Mouse (Mus musculus): Measurements from ENCODE around the gene Gm2832. TPM values are rescaled to one million over a fixed set of nuclear protein-coding genes. Genes with fewer than 3 reads are reported as not detected.
"Not testable (repeated sequence)": the region's sequence is repeated elsewhere in the genome, so short reads cannot be mapped to it uniquely, and the experiment has no call there.

Gm2832 gene
- 0.09 and 0.19 TPM in 2 replicates for polyA plus RNA-seq (2016; fragmentation: Nextera tagmentation; extraction: Ambion mirVana)

DNA sequence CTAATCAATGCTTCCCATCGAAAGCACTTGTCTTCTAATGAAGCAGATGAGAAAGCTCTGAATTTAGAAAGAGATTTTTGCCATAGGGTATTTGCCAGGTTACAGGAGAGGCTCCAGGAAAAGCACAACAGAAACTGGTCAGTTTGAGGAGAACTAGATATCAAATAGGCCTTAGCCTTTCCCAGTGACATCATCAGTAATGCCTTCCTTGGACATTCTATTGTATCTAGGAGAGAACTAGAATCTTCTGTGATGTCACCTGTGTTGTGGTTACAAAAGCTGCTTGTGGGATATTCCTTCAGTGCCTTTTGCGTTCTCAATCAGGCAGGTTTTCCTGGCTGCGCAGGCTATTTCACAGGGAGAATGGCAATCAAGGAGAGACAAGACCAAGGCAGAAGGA, at the start of gene Gm2832:
TSS of gene Gm2832 (plus strand) at position 301 of the 400 bp plus-strand sequence.
- not testable (repeated sequence) for H3K4me1 ChIP-seq; H3K9me3 ChIP-seq; H3K27me3 ChIP-seq (replicated peaks; ENCODE audit: low read depth, poor library complexity, severe bottlenecking); H3K4me3 ChIP-seq; H3K36me3 ChIP-seq (replicated peaks); DNase-seq (ENCODE audit: low spot score); H3K27ac ChIP-seq (replicated peaks)
- WGBS = 87% methylated on average over 2 of the region's 3 CpGs

DNA sequence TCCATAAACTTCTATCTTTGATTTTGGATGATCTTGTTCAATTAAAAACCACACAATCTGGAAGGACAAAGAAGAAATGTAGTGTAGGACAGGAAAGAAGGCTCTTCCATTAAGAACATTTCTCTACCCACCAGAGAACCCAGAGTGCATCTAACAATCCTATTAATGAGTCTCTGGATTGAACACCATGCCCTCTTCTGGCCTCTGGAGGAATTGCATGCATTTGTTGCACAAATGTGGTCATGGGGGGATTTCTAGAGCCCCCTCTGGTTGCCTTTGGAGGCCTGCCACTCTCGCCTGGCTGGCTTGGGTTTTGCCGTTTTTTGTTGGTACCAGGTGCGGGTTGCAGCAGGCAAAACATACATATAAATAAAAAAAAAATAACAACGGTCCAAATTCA, 15.3 kb upstream of the Gm2832 start:
- WGBS = 39% methylated on average over 4 of the region's 4 CpGs
- H3K9me3 ChIP-seq; H3K27me3 ChIP-seq (replicated peaks; ENCODE audit: low read depth, poor library complexity, severe bottlenecking): not testable (repeated sequence)

DNA sequence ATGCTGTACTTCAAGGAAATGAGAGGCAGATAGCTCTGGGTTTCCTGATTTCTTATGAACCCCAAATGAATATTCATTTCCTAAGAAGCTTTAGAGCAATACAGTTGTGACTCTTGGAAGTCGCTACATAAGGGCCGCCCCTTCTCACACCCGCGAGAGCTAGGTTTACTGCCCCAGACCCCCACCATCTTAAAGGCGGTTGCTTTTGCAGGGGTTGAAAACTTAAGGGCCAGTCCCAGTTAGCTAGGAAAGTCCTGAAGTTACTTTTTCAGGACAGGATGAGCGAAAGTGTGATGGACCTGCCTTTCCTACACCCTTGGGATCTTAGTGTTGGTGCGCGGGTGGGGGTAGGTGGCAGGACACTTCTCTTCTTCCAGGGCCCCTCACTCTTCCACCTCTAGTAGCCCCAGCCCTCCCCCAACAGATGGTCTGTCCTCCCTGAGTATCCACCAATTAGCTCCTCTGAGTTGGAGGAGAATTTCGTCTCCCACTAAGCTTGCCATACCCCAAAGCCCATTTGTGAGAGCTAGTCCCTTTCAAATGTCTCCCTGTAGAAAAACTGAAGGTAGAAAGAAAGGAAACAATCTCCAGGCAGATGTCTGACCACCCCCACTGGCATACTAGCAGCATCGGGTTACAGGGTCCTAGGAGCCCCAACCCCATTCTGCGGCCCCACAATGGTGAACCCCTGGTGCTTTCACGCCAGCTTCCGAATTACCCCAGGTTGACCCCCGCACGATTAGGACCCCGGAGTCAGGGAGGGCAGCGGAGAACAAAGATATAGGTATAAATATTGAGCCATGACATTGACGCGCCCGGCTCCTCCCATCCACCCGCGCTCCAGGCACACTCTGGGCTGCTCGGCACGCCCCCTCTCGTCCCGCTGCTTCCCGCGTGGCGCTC, 14.5 kb upstream of the Gm2832 start:
- H3K4me3 ChIP-seq = peak overlapping the region; percentile 47

More for the DNA sequence above, 15.3 kb upstream of the Gm2832 start:
- not testable (repeated sequence) for H3K36me3 ChIP-seq (replicated peaks); H3K27ac ChIP-seq (replicated peaks); H3K4me1 ChIP-seq; H3K4me3 ChIP-seq; DNase-seq (ENCODE audit: low spot score)

DNA sequence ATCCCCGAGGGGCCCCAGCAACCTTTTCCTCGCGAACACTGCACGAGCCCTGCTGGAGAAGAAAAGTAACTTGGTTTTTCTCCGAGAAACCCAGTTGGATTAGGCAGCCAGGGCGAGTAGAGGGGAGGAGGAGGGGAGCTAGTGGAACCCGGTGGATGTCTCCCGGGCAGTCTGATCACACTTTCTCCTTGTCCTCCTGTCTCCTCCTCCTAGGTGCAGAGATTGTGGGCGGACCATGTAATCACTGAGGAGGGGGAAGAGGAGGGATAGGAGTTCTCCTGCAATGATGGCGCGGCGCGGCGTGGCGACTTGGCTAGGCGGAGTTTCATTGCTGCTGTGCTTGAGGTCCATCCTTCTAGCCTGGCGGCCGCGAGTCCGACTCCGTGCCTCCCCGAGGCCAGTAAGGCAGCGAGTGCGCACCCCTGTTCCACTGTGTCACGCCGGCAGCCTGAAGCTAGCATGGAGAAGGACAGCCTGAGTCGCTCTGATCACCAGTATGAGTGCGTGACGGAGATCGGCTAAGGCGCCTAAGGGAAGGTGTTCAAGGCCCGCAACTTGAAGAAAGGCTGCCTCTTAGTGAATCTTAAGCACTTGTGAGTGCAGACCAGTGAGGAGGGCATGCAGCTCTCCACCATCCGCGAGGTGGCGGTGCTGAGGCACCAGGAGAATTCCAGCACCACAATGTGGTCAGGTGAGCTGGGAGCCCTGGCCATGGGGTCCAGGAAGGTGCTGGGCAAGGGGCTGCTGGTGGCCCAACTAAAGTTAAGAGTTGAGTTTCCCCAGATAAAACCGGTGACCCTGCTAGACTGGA, 13.6 kb upstream of the Gm2832 start:
- WGBS = 2% methylated on average over 29 of the region's 36 CpGs

More for the DNA sequence above, 14.5 kb upstream of the Gm2832 start:
- not testable (repeated sequence) for H3K4me1 ChIP-seq; H3K36me3 ChIP-seq (replicated peaks); H3K27ac ChIP-seq (replicated peaks); H3K9me3 ChIP-seq; H3K27me3 ChIP-seq (replicated peaks; ENCODE audit: low read depth, poor library complexity, severe bottlenecking)
- 3% methylated on average over 28 of the region's 29 CpGs for WGBS
- peak; percentile 26 for DNase-seq (ENCODE audit: low spot score)

DNA sequence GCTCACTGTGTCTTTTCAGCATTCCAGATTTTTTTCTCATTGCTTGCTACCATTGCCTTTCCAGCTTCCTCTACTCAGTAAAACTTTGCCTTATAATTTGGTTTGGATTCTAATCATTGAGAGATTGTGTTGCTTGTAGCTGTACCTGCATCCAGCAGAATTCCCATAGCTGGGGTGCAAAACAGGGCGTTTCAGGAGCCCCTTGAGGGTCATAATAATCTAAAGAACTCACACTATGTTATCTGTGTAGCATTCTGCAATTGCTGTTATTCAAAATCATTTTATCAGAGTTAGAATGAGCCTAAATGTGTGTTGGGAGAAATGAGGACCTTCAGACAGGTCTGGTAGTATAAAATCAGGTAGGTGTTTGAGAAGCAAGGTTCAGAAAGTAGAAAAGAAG, 7.4 kb downstream of the Gm2832 start:
- H3K27me3 ChIP-seq (replicated peaks; ENCODE audit: low read depth, poor library complexity, severe bottlenecking); H3K9me3 ChIP-seq; H3K4me3 ChIP-seq; H3K27ac ChIP-seq (replicated peaks); H3K4me1 ChIP-seq; DNase-seq (ENCODE audit: low spot score); H3K36me3 ChIP-seq (replicated peaks): not testable (repeated sequence)
- 58% methylated on average over 1 of the region's 1 CpGs for WGBS

More for the DNA sequence above, 13.6 kb upstream of the Gm2832 start:
- H3K27ac ChIP-seq (replicated peaks); H3K9me3 ChIP-seq; H3K27me3 ChIP-seq (replicated peaks; ENCODE audit: low read depth, poor library complexity, severe bottlenecking); H3K4me1 ChIP-seq; H3K36me3 ChIP-seq (replicated peaks): not testable (repeated sequence)
- peak overlapping the region; percentile 47 for H3K4me3 ChIP-seq
- peak; percentile 51 for DNase-seq (ENCODE audit: low spot score)

Other genes with a start within 250 kb of the Gm2832 start
- gene Dydc2, start 209.6 kb upstream of the Gm2832 start, polyA plus RNA-seq (2016; fragmentation: Nextera tagmentation; extraction: Ambion mirVana) = 0.19 TPM in 1 of 2 replicates, not detected in the other
- not detected in 2 replicates for gene Dydc1, start 205.9 kb upstream of the Gm2832 start, polyA plus RNA-seq (2016; fragmentation: Nextera tagmentation; extraction: Ambion mirVana)
- not detected in 2 replicates for gene Mat1a, start 173.8 kb upstream of the Gm2832 start, polyA plus RNA-seq (2016; fragmentation: Nextera tagmentation; extraction: Ambion mirVana)
- gene Sftpa1, start 147.0 kb upstream of the Gm2832 start, polyA plus RNA-seq (2016; fragmentation: Nextera tagmentation; extraction: Ambion mirVana) = not detected in 2 replicates
- not detected in 2 replicates for gene Mbl1, start 127.3 kb upstream of the Gm2832 start, polyA plus RNA-seq (2016; fragmentation: Nextera tagmentation; extraction: Ambion mirVana)
- gene Sftpd, start 93.7 kb upstream of the Gm2832 start, polyA plus RNA-seq (2016; fragmentation: Nextera tagmentation; extraction: Ambion mirVana) = not detected in 2 replicates
- not detected in 2 replicates for gene Gm5798, start 69.8 kb downstream of the Gm2832 start, polyA plus RNA-seq (2016; fragmentation: Nextera tagmentation; extraction: Ambion mirVana)
- gene Gm7945, start 107.6 kb downstream of the Gm2832 start, polyA plus RNA-seq (2016; fragmentation: Nextera tagmentation; extraction: Ambion mirVana) = not detected in 2 replicates
- not detected in 2 replicates for gene Gm6482, start 129.5 kb downstream of the Gm2832 start, polyA plus RNA-seq (2016; fragmentation: Nextera tagmentation; extraction: Ambion mirVana)
- not detected in 2 replicates for gene Gm7954, start 174.7 kb downstream of the Gm2832 start, polyA plus RNA-seq (2016; fragmentation: Nextera tagmentation; extraction: Ambion mirVana)
- gene Gm3486, start 210.7 kb downstream of the Gm2832 start, polyA plus RNA-seq (2016; fragmentation: Nextera tagmentation; extraction: Ambion mirVana) = not detected in 2 replicates